Mouse (Mus musculus) lung, adult 2 months (tissue): ENCODE data around the gene Myl9.
"Not testable (repeated sequence)": the region's sequence is repeated elsewhere in the genome, so short reads cannot be mapped to it uniquely, and the experiment has no call there.

Source experiments
- CTCF ChIP-seq: fragments of 200-500 bp; IDR thresholded peaks from 2 replicates; pipeline ENCODE4 v1.5.1; 2011; ENCODE audit warnings: mild to moderate bottlenecking, low read length, control low read depth; ENCODE audit not compliant: insufficient read depth
- POLR2A ChIP-seq: fragments of 200-500 bp; IDR thresholded peaks from 2 replicates; pipeline ENCODE4 v1.6.1; 2011; ENCODE audit warnings: low read depth, mild to moderate bottlenecking, control low read depth, low read length, borderline replicate concordance; ENCODE audit errors: extremely low read depth

DNA sequence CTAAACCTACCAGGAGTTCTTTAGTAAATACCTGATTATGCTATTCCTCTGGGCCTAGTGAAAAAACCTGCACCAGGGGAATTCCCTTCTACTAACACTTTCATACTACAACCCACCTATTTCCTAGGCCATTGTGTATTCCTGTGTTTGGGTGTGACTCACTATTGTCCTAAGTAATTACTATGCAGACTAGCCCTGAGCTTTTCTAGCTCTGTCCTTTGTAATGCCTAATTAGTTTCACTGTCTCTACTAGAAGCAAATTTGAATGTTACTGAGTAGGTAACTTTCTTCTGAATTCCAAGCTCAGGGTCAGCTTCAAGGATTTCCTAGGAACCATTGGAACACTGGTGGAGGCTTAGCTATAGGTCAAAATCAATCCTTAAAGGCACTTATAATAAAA lies 11.1 kb downstream of the Myl9 start:
- not testable (repeated sequence) for TF ChIP-seq CTCF, POLR2A
